In genomic region chr10:100152821-100153220, GRCm38 (mm10) we compare ENCODE assay signal across 7 mouse cellular contexts.
DNase-seq lines count a peak whose midpoint lies in the region; ATAC-seq and TF ChIP-seq lines count a peak whose summit lies in the region.

No protein-coding gene starts in this region.

- 47% methylated on average over 5 of the region's 5 CpGs for WGBS in liver, embryonic 14.5 days (ENCODE audit: insufficient replicate concordance)
- WGBS in liver, embryonic 12.5 days (ENCODE audit: insufficient replicate concordance), result 51% methylated on average over 5 of the region's 5 CpGs
- WGBS in hindbrain, postnatal 0 days, result 44% methylated on average over 5 of the region's 5 CpGs
- 47% methylated on average over 5 of the region's 5 CpGs for WGBS in midbrain, embryonic 15.5 days

- no peaks in the 10 kb centered on the region for H3K4me1 ChIP-seq in liver, embryonic 14.5 days (replicated peaks; ENCODE audit: control insufficient read depth in 2 of 2, insufficient read depth in 2 of 2, low read length in 1 of 2)
- no peaks in the 10 kb centered on the region for H3K4me1 ChIP-seq in liver, embryonic 12.5 days
- H3K4me1 ChIP-seq in hindbrain, postnatal 0 days (ENCODE audit: insufficient read depth, low read length), result no peaks in the 10 kb centered on the region
- H3K4me1 ChIP-seq in midbrain, embryonic 15.5 days, result no peaks in the 10 kb centered on the region

- TF ChIP-seq CTCF in liver, embryonic 14.5 days (IDR thresholded peaks at IDR 0.05; ENCODE audit: low read depth), result peak; percentile 30; the same call in 1 of the 2 replicates
- TF ChIP-seq CTCF in hindbrain, postnatal 0 days (IDR thresholded peaks at IDR 0.05; ENCODE audit: low read depth), result peak; percentile 76

- no peaks in the 10 kb centered on the region for H3K27me3 ChIP-seq in liver, embryonic 14.5 days (ENCODE audit: control insufficient read depth, insufficient read depth, low read length)
- H3K27me3 ChIP-seq in liver, embryonic 12.5 days (replicated peaks), result no peaks in the 10 kb centered on the region
- H3K27me3 ChIP-seq in hindbrain, postnatal 0 days (ENCODE audit: insufficient read depth, low read length), result no peaks in the 10 kb centered on the region
- no peaks in the 10 kb centered on the region for H3K27me3 ChIP-seq in midbrain, embryonic 15.5 days (replicated peaks)

- H3K4me2 ChIP-seq in liver, embryonic 14.5 days (ENCODE audit: low read depth), result no peak overlapping the region
- H3K4me2 ChIP-seq in liver, embryonic 12.5 days, result no peak overlapping the region
- H3K4me2 ChIP-seq in hindbrain, postnatal 0 days (ENCODE audit: low read depth, low read length), result no peak overlapping the region
- no peak overlapping the region for H3K4me2 ChIP-seq in midbrain, embryonic 15.5 days

- H3K36me3 ChIP-seq in liver, embryonic 14.5 days (replicated peaks; ENCODE audit: control insufficient read depth, insufficient read depth, low read depth), result no peaks in the 10 kb centered on the region
- H3K36me3 ChIP-seq in liver, embryonic 12.5 days, result no peaks in the 10 kb centered on the region
- no peaks in the 10 kb centered on the region for H3K36me3 ChIP-seq in hindbrain, postnatal 0 days (ENCODE audit: insufficient read depth, low read length)
- no peaks in the 10 kb centered on the region for H3K36me3 ChIP-seq in midbrain, embryonic 15.5 days (replicated peaks)

- H3K4me3 ChIP-seq in liver, embryonic 14.5 days (ENCODE audit: insufficient read depth in 1 of 2, low read depth in 2 of 2, low read length in 2 of 2), result no peak overlapping the region
- H3K4me3 ChIP-seq in liver, embryonic 12.5 days, result no peak overlapping the region
- no peak overlapping the region for H3K4me3 ChIP-seq in hindbrain, postnatal 0 days (ENCODE audit: low read length)
- H3K4me3 ChIP-seq in midbrain, embryonic 15.5 days, result no peak overlapping the region

- no peak for DNase-seq in liver, embryonic 14.5 days (ENCODE audit: low read depth in 3 of 3, low spot score in 3 of 3)
- DNase-seq in embryo, embryonic 11 days, result peak; percentile 67
- peak; percentile 76 for DNase-seq in hindbrain, postnatal 0 days (ENCODE audit: low spot score)
- no peak for DNase-seq in adrenal gland, adult (ENCODE audit: inconsistent age in 2 of 2, low spot score in 1 of 2)
- DNase-seq in spleen, postnatal 10 days (ENCODE audit: low spot score in 2 of 2), result no peak

- H3K9me3 ChIP-seq in liver, embryonic 14.5 days (ENCODE audit: control insufficient read depth, low read length), result no peaks in the 10 kb centered on the region
- no peaks in the 10 kb centered on the region for H3K9me3 ChIP-seq in liver, embryonic 12.5 days (replicated peaks)
- H3K9me3 ChIP-seq in hindbrain, postnatal 0 days (ENCODE audit: low read length), result no peaks in the 10 kb centered on the region
- no peaks in the 10 kb centered on the region for H3K9me3 ChIP-seq in midbrain, embryonic 15.5 days

- no peak overlapping the region for H3K27ac ChIP-seq in liver, embryonic 14.5 days
- no peak overlapping the region for H3K27ac ChIP-seq in liver, embryonic 12.5 days
- H3K27ac ChIP-seq in hindbrain, postnatal 0 days, result no peak overlapping the region
- no peak overlapping the region for H3K27ac ChIP-seq in midbrain, embryonic 15.5 days

- H3K9ac ChIP-seq in liver, embryonic 14.5 days (replicated peaks), result no peak overlapping the region
- no peak overlapping the region for H3K9ac ChIP-seq in liver, embryonic 12.5 days
- no peak overlapping the region for H3K9ac ChIP-seq in hindbrain, postnatal 0 days (replicated peaks; ENCODE audit: low read length)
- H3K9ac ChIP-seq in midbrain, embryonic 15.5 days, result no peak overlapping the region

- no peak for ATAC-seq in liver, embryonic 14.5 days (ENCODE audit: insufficient read depth)
- ATAC-seq in liver, embryonic 12.5 days, result no peak
- ATAC-seq in hindbrain, postnatal 0 days, result peak; percentile 74
- ATAC-seq in midbrain, embryonic 15.5 days (replicated peaks), result peak; percentile 90

- TF ChIP-seq EP300 in liver, embryonic 14.5 days (IDR thresholded peaks at IDR 0.05; ENCODE audit: low read depth), result no peak

Comparison
In these comparisons a context has a peak if more than half of its experiments do, and no peak if none do; other contexts are left out.
1. ATAC-seq: peak in hindbrain, postnatal 0 days (single experiment) and midbrain, embryonic 15.5 days (single experiment); none in liver, embryonic 14.5 days (single experiment) and liver, embryonic 12.5 days (single experiment).
2. DNase-seq: peak in embryo, embryonic 11 days (single experiment) and hindbrain, postnatal 0 days (single experiment); none in liver, embryonic 14.5 days (0 of 3), adrenal gland, adult (0 of 2) and spleen, postnatal 10 days (0 of 2).